Mouse (Mus musculus) thymus, adult 2 months (tissue): ENCODE results near the gene Cfap70. TPM values are rescaled to one million over a fixed set of nuclear protein-coding genes. Genes with fewer than 3 reads are reported as not detected.

Source experiments
- DNase-seq: peaks from one replicate; pipeline ENCODE4 v3.0.0; 2021
- H3K27ac ChIP-seq: fragments of 200-500 bp; 2 replicates; pipeline ENCODE4 v1.5.1; 2012; ENCODE audit warnings: low read length, control low read depth; ENCODE audit not compliant: control insufficient read depth, insufficient read depth
- H3K27me3 ChIP-seq: fragments of 200-500 bp; 2 replicates; pipeline ENCODE4 v1.6.1; 2012; ENCODE audit warnings: mild to moderate bottlenecking, low read length, moderate library complexity, mixed read lengths; ENCODE audit not compliant: control insufficient read depth, insufficient read depth
- H3K36me3 ChIP-seq: fragments of 200-500 bp; 2 replicates; pipeline ENCODE4 v1.6.1; 2012; ENCODE audit warnings: mild to moderate bottlenecking, low read length, moderate library complexity; ENCODE audit not compliant: control insufficient read depth, insufficient read depth
- H3K4me1 ChIP-seq: fragments of 200-500 bp; replicated peaks from 2 replicates; pipeline ENCODE4 v1.6.1; 2012; ENCODE audit warnings: low read length; ENCODE audit not compliant: control insufficient read depth, insufficient read depth
- H3K4me3 ChIP-seq: fragments of 200-500 bp; 2 replicates; pipeline ENCODE4 v1.5.1; 2012; ENCODE audit warnings: mild to moderate bottlenecking, low read length, control low read depth, moderate library complexity; ENCODE audit not compliant: control insufficient read depth, insufficient read depth
- CTCF ChIP-seq: fragments of 200-500 bp; IDR thresholded peaks from 2 replicates; pipeline ENCODE4 v1.5.1; 2012; ENCODE audit warnings: mild to moderate bottlenecking, control low read depth, low read length, moderate library complexity, borderline replicate concordance; ENCODE audit not compliant: control insufficient read depth, poor library complexity, insufficient read depth; ENCODE audit errors: extremely low read depth
- POLR2A ChIP-seq: fragments of 200-500 bp; IDR thresholded peaks from 2 replicates; pipeline ENCODE4 v1.6.1; 2012; ENCODE audit warnings: mild to moderate bottlenecking, low read length, control low read depth, moderate library complexity; ENCODE audit not compliant: control insufficient read depth, poor library complexity, insufficient read depth; ENCODE audit errors: extremely low read depth
- WGBS: fragments of 180-500 bp; shearing (Covaris S2); methylation state at CpG from one replicate; pipeline ENCODE4 v1.1.7; 2018; 5-methylcytosine and 5-hydroxymethylcytosine counted together
- polyA plus RNA-seq: library from polyadenylated mRNA; depleted of rRNA; stranded (reverse); fragments of >200 nt; gene quantifications from 2 replicates; pipeline ENCODE4 v1.2.3, GENCODE M21; 2012

Gene Cfap70
- polyA plus RNA-seq, 1 experiment, result not detected

DNA sequence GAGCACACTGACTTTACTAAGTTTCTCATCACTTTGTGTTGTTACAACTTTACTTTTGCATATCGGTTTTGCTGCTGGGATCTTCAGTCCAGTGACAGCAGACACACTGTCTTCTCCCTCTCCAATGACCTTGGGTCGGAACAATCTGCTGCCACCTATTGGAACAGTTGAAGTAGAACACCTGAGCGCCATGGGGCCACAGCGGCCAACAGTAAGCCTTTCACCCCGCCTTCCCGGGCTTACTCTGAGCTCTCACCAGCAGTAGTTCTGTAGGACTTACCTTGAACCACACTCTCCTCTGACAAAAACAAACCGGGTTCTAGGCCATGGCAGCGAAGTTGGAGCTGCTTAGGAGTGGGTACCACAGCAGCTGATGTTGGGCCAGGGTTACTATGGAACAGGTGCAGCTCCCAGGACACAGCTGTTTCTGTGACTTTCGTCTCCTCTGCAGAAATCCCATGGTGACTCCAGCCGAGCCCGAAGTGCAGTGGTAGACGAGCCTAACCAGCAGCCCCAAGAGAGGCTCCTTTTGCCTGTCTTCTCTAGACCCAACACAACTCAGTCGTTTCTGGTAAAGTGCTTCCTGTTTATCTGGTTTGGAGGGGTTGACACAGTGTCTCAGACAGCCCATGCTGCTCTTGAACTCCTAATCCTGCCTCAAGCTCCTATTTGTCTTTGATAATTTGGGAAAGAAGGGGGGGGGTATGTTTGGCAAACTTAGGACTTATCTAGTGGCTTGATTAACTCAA, 73.5 kb downstream of the Cfap70 start:
- H3K36me3 ChIP-seq, result peaks cover 23% of the 10 kb centered on the region
- H3K27ac ChIP-seq, result peak overlapping the region; percentile 89
- peak overlapping the region; percentile 59 for H3K4me3 ChIP-seq
- H3K4me1 ChIP-seq, result peaks cover 11% of the 10 kb centered on the region
- DNase-seq, result peak; percentile 65
- H3K27me3 ChIP-seq, result no peaks in the 10 kb centered on the region
- 17% methylated on average over 13 of the region's 13 CpGs for WGBS
- TF ChIP-seq POLR2A (no peak), CTCF (peak; percentile 79; the same call in 1 of the 2 replicates)

DNA sequence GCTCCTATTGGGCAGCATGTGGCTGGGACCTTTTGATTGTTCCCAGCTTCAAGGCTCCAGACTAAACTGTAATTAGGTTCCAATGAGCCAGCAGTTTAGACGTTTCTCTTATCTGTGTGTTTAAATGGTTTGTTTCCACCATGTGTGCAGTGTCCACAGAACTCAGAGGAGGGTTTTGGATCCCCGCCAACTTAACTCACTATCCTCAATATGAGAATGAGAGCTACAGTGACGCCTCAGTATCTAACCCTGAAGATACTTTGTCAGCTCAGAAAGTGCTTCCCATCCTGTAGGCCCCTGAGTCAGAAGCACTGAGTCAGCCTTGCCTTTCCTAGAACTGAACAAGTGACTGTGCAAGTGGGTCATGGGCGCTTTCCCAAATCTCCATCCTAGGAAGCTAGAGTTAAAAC, 74.9 kb downstream of the Cfap70 start:
- WGBS, result 85% methylated on average over 4 of the region's 4 CpGs
- Histone ChIP-seq H3K4me1 (peaks cover 11% of the 10 kb centered on the region), H3K36me3 (peaks cover 25% of the 10 kb centered on the region; the same call in 1 of the 2 replicates), H3K4me3 (no peak overlapping the region), H3K27me3 (no peaks in the 10 kb centered on the region), H3K27ac (no peak overlapping the region)
- DNase-seq, result no peak
- TF ChIP-seq CTCF (no peak), POLR2A (no peak)

DNA sequence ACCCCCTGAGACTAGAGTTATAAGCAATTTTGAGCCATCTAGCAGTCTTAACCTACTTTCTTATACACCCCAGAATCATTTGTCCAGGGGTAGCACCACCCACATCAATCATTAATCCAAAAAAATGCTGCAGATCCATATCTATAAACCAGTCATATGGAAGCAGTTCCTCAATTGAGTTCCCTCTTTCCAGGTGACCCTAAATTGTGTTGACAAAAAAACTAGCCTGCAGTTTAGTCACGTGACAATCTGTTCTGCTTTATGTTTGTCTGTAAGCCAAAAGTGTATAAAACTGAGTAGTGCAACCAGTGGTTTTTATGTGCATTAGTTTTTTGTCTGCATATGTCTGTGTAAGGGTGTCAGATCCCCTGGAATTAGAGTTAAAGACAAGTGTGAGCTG, 80.2 kb downstream of the Cfap70 start:
- TF ChIP-seq POLR2A (no peak), CTCF (no peak)
- Histone ChIP-seq H3K4me1 (no peaks in the 10 kb centered on the region), H3K36me3 (peaks cover 28% of the 10 kb centered on the region; the same call in 1 of the 2 replicates), H3K27me3 (no peaks in the 10 kb centered on the region), H3K4me3 (no peak overlapping the region), H3K27ac (no peak overlapping the region)
- WGBS, result 84% methylated on average over 1 of the region's 1 CpGs
- DNase-seq, result no peak

DNA sequence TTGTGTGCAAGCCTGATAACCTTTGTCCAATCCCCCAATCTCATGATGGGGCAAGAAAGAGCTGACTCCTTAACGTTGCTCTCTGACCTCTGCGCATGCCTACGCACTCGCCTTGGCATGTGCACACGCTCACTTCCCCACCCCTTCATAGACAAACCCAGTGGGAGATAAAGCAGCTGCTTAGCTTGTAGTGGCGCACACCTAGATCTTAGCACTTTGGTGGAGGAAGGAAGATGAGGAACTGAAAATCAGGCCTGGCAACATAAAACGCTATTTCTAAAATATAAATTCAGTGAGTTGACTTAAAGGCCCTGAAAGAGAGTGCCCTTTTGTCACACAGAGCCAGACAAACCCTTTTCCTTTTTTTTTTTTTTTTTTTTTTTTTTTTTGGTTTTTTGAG, 81.2 kb downstream of the Cfap70 start:
- Histone ChIP-seq H3K4me3 (no peak overlapping the region), H3K4me1 (no peaks in the 10 kb centered on the region), H3K27me3 (no peaks in the 10 kb centered on the region), H3K36me3 (peaks cover 26% of the 10 kb centered on the region), H3K27ac (no peak overlapping the region)
- DNase-seq, result no peak
- no peak for TF ChIP-seq CTCF
- 67% methylated on average over 7 of the region's 7 CpGs for WGBS

DNA sequence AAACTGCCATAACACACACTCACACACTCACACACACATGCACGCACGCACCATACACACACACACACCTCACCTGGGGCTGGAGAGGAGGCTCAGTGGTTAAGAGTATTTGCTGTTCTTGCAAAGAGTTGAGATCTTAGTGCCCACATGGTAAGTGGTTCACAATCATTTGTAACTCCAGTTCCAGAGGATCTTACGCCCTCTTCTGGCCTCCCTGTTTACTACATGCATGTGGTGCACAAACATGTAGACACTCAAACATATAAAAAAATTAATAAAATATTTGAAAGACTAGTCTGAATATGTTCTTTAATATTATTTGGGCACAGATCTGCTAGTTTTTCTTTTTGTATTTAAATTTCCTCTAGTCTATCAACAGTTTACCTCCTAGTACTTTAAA, 83.8 kb downstream of the Cfap70 start:
- WGBS, result 97% methylated on average over 3 of the region's 3 CpGs
- Histone ChIP-seq H3K27ac (no peak overlapping the region), H3K4me3 (no peak overlapping the region), H3K27me3 (no peaks in the 10 kb centered on the region), H3K4me1 (no peaks in the 10 kb centered on the region), H3K36me3 (peaks cover 28% of the 10 kb centered on the region)
- DNase-seq, result no peak
- TF ChIP-seq CTCF (no peak), POLR2A (no peak)

DNA sequence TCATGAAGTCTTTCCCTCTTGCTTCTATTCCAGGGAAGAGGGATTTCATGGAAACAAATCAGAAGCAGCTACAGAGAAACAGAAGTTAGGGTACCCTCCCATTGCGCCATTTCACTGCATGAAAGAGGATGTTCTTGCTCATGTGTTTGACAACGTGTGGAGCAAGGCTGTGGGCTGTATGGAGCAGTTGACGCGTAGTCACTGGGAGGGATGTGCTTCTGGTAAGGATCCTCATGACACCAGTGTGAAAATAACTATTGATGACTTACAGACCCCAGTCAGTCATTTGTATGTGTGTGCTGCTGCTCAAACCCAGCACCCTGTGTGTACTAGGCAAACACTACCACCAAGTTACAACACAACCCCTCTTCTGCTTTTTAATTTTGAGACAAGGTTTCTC, 88.8 kb downstream of the Cfap70 start:
- TF ChIP-seq CTCF, result no peak
- TF ChIP-seq POLR2A, result no peak
- no peaks in the 10 kb centered on the region for H3K4me1 ChIP-seq
- no peak for DNase-seq
- H3K36me3 ChIP-seq, result peaks cover 45% of the 10 kb centered on the region
- H3K27ac ChIP-seq, result no peak overlapping the region
- 95% methylated on average over 4 of the region's 4 CpGs for WGBS
- no peak overlapping the region for H3K4me3 ChIP-seq
- no peaks in the 10 kb centered on the region for H3K27me3 ChIP-seq
